Mouse (Mus musculus) cerebellum, adult 9-10 months (tissue): ENCODE measurements at regions not wholly inside any gene's neighbourhood (a gene's known extent, or its start where the extent isn't known, plus 50 kb on each side); places are given as distances from the start of the nearest gene placed in this dataset.
"Not testable (repeated sequence)": the region's sequence is repeated elsewhere in the genome, so short reads cannot be mapped to it uniquely, and the experiment has no call there.

Experiments used
- DNase-seq: peaks from one replicate; pipeline ENCODE4 v3.0.0; 2022

DNA sequence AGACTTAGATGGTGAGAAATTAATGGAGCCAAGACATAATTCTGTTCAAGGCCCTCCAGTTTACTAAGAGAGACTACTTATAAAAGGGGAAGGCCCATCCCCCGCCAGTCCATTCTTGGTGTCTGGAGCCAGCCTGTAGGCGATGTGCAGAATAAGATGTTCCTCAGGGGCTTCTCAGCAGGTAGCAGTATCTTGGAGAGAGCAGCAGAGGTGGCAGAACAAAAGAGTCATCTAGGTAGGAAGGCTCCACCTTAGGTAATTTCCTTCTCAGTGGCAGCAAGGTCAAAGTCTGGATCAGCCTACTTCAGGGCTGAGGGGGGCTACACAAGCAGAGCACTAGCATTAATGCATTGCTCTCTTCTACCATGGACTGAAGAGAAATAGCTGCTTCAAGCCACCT is 449.4 kb upstream of the Tbl1xr1 start:
- DNase-seq, result not testable (repeated sequence)

DNA sequence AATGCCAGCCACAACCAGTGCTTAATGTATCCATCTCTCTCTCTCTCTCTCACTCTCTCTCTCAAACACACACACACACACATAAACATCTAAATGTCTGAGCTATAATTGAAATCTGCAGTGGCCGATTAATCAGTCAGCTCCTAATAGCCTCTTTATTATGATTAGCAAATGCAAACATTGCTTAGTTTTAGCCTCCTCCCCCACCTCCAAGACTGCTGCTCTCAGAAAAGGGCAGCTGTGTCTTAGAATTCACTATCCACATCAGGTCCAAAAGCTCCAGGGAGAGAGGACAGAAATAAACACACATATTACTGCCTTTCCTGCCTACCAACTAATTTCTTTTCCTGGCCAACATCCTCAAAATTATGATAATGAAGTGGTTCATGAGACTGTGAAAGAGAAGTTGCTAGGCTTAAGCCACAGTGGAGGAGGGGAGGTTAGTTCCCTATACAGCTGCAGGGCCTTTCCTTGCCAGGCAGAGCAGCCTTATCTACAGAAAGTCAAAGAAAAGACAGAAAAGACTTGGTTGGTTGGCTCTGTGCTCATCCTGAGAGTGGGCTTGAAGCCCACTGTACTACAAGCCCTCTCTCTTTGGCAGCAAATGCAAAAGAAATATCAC is 442.7 kb upstream of the Tbl1xr1 start:
- no peak for DNase-seq

DNA sequence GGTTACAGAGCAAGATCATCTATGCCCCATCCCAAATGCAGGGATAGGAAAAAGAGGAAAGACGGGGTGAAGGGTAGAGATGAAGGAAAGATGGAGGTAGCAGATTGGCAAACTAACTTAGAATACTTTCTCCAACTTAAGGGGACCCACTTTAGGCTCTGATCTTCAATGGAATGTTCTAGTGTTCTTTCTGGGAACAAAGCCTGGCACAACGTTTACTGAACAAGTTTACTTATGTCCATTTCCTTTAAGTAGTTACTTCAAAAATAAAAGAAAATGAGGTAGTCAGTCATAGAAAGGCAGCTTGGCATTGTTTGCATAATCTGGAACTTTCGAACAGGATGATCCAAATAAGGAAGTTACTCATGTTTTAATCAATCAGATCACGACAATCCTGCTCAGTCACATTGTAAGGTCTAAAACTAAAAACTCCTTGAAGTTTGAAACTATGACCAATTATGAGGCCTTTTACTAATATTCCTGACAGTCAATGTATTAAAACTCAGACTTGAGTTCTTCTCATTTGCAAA is 441.7 kb upstream of the Tbl1xr1 start:
- no peak for DNase-seq

DNA sequence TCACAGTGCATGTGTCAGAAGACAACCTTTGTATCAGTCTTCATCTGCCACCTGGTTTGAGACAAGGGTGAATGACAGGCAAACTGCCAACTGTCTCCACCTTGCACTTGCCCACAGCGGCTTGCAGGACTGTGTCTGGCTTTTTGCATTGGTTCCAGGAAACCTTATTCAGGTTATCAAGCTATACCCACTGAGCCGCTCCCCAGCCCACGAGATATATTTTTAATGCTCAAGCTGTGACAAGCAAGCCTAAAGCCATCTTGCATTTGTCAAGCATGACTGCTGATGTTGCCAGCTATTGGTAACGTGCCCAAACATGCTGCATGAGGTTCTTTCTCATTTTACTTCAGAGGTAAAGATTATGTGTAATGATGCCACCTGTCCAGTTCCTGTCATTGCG is 437.6 kb upstream of the Tbl1xr1 start:
- DNase-seq, result peak; percentile 76

DNA sequence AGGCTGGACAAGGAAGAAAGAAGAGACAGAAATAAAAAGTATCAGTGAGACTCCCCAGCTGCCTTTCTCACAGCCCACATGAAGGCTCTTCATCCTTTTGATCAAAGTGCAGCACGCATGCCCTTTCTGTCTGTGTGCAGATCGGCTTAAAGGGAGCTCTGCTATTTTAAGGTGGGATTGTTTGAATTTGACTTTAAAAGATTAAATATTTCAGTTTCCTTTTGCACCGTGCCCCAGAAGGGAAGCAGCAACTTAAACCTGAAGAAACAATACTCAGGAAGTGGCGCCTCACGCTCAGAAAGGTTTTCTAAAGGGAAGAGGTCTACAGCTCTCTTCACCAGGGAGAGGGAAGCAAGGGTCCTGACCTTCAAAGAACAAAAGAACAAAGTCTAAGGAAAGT is 436.9 kb upstream of the Tbl1xr1 start:
- no peak for DNase-seq

DNA sequence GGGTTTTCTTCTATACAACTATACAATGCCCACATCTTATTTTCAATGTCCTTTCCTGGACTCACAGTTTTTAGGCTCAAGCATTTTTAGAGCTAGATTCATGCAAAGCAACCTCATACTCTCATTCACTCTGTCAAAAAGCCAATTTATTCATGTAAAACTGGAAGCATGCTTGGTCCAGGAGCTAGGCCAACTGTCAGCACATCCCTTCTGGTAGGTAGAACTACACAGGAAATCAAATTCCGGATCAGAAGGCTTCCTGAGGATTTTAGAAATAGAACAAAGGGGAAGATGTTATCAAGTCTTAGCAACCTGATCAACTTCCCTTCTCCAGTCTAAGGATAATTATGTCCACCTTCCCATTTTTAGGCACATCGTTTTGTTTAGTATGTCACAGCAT is 432.4 kb upstream of the Tbl1xr1 start:
- peak; percentile 93 for DNase-seq

DNA sequence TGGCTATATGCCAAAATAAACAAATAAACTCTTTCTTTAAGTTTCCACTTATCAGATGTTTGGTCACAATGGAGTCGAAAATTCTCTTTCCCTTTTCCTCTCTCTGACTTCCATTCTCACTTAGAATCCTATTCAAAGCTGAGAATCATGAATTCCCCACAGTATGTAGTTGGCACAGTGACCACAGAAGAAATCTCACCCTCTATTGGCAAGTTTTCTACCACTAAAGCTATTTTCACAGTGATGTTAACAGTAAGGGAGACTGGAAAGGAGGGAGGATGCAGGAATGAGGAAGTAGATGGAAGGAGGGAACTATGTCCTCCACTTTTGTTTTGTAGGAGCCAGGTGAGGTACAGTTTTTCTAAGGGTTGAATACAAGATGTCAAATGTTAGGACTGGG is 431.2 kb upstream of the Tbl1xr1 start:
- no peak for DNase-seq

DNA sequence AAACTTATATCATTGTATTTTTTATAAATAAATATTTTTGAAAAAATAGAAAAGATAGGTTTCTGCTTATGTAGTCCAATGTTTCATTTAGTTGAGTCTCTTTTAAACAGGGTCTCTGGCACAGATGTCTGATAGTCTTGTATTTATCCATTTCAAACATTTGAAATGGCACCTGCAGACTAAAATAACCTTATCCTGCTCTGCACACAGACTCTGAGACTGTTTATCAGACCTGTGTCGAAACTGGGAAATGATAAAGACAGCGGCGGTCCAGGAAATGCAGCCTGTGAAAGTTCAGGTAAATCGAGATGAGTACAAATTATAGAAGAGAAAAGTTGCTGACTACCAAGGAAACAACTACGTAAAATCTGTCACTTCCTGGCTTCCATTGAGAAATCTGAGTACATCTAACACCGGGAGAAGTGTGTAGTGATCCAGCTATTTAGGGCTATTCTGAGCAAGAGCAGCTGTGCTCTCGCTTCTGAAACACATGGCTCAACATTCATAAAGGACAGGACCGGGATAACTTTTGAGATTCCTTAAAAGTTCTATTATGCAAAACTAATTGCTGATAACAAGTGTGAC is 426.5 kb upstream of the Tbl1xr1 start:
- DNase-seq, result no peak

DNA sequence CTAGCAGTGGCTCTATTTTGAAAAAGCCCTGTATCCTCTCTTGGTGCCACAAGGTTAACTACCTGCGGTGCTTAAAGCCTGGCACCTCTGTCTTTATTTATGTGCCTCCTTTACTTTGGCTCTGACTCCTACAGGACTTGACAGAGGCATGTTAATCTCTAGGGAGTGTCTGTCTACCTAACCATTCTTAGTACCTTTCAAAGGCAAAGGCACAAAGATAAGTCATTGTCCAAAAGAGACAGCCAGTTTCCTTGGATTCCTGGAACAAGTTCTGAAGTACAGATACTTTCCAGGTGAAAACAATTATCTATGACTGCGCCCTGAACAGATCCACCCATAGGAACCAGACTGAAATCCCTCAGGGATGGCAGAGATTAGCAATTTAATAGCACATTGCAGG is 421.2 kb upstream of the Tbl1xr1 start:
- DNase-seq, result no peak

DNA sequence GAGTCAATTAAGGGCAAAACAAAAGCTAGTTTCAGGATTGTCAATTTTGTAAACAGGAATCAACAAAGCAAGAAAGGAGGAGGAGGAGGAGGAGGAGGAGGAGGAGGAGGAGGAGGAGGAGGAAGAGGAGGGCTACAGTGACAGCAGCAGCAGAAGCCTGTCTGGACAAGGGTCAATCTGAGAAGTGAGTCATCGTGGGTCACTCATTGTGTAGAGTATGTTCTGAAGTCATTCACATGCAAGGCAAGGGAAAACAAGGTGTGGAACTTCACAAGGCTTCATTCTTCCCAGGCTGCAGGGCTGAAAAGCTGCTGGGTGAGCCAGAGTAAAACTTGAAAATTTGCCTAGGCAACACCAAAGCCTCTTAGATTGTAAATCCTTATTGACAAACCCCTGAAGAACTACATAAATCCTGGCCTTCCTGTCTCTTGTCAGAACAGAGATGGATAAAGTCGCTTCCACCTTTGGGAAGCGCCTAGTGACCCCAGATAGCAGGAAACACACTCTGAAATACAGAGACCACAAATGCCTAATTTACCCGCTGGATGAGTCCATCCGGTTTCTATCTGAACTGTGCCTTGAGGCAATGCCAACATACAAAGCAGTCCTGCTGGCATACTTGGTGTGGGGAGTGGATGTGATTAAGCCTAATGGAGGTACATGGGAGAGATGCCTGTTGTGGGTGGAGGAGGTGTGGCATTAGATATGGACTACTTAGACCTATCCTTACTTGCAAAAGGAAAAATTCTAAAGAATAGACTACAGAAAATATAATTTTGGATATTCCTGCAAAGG is 408.9 kb upstream of the Tbl1xr1 start:
- no peak for DNase-seq

DNA sequence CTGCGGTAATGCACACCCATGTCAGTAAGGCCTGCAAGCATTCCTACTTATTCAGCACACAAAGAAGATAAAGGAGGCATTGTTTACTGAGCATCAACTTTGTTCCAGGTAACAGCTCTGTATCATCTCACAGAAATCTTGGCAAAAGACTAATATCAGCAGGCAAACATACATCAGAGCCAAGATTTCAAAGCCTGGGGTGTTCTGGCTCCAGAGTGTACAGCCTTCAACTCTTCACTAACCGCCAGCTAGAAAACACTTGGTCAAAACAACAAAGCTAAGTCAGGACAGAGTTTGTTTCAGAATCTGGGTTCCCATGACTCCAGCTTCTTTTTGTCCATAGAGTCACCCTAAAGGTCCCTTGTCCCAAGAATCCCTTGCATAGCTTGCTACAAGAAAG is 404.6 kb upstream of the Tbl1xr1 start:
- DNase-seq, result peak; percentile 46

DNA sequence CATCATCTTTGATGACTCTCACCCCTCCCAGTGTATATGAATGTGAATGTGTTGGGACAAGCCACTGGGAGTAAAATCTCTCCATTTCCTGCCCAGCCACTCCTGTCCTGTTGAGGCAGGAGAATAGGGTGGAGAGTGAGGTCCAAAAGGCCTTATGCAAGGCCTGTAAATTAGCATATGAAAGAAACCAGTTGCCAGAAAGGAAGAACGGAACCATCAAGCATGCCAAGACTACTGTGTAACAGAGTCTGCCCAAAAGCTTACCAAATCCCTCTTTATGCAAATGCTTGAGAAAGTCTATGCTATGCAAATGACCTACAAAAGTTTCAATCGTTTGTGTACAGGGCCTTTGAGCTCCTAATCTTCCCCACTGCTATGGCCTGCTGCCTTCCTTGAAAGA is 404.0 kb upstream of the Tbl1xr1 start:
- DNase-seq, result peak; percentile 12

DNA sequence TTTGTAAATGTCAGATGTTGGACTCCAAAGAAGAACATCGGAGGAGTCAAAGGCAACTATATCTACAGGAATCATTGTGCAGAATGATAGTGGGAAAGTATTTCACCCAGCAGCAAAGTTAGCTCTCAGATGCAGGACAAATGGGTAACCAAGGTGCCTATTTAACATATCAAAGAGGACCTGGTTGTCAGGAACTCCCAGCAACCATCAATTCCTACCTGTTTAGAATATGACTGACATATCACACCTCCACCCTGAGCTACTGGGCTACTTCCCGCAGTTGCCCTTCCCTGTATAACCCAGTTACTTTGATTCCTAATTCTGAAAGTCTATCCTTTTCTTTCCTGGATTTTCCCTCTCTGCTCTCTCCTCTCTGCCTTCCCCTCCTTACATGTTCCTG is 403.0 kb upstream of the Tbl1xr1 start:
- DNase-seq, result no peak

DNA sequence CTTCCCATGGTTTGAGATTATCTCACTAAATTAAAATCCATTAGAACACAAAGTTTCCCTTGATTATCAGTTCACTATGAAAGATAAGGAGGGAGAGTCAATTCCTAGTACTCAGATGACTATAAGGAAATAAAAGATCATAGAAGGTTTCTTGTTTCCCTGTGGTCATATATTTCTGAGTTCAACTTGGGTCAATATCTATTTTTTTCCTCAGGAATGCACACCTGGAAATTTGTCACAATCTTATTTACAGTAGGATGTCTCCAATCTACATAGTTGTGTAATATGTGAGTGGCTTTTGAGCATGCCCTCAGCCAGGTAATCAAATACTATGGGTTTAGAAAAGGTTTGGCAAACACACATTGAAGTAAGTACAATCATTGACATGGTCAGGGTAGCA is 398.2 kb upstream of the Tbl1xr1 start:
- no peak for DNase-seq

DNA sequence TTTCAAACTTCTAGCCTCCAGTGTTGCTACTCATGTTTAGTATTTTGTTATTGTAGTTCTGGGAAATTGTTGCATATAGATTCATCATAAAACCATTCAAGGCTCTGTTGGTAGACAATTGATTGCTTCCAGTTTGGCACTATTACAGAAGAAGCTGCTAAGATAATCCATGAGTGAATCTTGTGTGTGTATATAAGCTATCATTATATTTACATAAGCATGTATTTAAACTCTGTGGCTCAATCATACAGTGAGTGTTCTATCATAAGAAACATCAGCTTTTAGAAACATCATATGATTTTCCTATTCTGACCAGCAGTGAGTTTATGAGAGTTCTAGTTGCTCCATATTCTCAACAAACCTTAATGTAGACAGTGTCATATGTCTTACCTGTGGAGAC is 397.7 kb upstream of the Tbl1xr1 start:
- DNase-seq, result no peak

DNA sequence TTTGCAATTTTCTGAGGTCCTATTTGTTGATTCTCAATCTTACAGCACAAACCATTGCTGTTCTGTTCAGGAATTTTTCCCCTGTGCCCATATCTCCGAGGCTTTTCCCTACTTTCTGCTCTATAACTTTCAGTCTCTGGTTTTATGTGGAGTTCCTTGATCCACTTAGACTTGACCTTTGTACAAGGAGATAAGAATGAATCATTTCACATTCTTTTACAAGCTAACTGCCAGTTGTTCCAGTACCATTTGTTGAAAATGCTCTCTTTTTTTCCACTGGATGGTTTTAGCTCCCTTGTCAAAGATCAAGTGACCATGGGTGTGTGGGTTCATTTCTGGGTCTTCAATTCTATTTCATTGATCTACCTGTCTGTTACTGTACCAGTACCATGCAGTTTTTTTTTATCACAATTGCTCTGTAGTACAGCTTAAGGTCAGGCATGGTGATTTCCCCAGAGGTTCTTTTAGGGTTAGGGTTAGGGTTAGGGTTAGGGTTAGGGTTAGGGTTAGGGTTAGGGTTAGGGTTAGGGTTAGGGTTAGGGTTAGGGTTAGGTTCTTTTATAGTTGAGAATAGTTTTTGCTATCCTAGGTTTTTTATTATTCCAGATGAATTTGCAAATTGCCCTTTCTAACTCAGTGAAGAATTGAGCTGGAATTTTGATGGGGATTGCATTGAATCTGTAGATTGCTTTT is 378.3 kb upstream of the Tbl1xr1 start:
- DNase-seq, result not testable (repeated sequence)

DNA sequence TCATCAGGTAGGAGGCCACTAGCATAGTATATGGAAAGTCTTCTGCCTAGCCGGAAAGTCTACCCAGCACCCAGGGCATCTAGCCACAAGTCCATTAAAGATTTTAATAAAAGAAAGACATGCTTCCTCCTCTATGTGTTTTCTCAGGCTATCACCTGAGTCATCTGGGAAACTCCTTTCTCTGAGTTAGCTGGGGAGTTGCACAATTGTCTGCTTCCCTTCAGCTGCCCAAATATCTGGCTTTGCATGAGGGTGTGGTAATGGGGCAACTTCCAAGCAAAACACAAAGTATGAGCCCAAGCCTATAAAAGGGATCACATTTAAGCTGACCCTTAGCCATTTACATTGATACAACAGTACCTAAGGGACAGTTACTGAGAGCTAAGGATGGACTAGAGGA is 376.9 kb upstream of the Tbl1xr1 start:
- DNase-seq, result no peak

DNA sequence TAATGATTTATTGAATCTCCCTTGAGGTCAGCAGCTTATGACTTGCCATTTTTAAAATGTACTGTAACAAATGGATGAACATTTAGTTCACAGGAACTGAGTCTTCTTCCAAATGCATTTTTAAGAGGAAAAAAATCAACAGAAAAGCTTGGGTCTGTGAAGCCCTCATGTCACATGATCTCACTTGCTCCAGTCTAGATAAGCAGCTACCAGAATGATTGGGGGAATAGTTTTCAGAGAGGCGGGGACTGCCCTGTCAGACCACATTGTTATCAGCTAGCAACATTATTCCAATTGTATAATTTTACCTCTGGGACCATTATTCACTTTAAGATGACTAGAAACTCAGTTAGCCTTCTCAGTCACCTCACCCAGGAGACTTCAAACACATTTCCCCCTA is 376.1 kb upstream of the Tbl1xr1 start:
- no peak for DNase-seq

DNA sequence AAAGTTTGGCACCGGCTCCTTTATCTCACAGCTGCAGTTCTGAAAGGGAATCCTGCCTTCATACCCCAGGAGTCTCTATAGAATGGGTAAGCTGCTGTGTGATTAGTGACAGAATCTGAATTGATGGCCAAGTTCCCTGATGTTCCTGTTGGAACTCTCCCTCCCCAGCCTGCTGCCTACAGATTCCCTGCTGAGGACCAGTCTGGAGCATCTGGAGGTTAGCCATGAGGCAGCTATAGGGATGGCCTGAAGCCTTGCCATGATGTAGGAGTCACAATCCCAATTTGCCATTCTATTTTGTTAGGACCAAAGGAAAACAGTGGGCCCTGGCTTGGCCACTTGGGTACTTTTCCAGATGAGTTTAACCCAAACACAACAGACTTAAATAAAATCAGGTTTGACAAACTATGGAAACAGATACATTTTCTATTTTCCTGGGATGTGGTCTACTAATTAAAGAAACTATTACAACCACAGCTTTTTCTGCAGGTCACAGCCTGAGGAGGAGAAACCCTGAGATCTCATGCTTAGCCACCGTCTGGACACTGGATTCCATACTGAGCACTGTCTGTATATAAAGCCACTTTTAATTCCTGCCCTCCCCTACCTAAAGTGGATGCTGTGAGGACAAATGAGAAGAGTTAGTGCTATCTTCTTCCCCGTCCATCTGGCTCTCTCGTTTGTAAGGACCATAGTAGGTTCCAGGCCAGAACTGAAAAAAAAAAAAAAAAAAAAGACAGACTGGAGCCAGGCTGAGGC is 349.5 kb upstream of the Tbl1xr1 start:
- peak; percentile 93 for DNase-seq

DNA sequence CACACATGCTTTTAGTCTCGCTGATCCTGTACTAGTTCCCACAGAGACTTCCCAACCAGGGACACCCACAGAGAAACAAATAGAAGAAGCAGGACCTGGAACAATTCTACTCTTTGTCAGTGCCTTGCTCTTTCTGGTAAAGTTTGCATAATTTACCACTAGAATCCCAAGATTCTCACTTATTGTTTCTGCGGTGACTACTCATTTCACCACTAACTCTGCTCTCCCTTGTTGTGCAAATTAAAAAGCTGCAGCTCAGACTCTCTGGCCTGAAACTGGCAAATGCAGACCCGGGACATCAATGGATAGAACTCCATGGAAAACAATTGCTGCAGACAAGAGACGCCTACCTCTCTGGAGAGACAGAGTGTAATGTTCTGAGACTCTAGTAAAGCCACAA is 348.4 kb upstream of the Tbl1xr1 start:
- DNase-seq, result peak; percentile 24

DNA sequence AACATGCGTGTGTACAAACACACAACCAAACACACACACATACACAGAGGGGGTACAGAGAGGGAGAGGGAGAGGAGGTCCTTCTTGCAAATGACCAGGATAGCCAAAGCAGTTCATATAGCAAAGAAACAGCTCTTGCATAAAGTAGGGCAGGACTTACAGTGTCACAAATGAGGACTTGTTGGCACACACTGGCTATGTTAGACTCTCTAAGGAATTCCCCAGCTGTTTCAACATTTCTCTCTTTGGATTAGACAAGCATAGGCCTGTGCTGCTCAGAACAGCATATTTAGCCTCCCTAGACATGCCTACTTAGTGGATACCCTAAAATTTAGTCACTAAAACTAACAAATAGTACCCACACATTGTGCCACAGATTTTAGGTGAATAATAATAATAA is 347.1 kb upstream of the Tbl1xr1 start:
- peak; percentile 1 for DNase-seq

DNA sequence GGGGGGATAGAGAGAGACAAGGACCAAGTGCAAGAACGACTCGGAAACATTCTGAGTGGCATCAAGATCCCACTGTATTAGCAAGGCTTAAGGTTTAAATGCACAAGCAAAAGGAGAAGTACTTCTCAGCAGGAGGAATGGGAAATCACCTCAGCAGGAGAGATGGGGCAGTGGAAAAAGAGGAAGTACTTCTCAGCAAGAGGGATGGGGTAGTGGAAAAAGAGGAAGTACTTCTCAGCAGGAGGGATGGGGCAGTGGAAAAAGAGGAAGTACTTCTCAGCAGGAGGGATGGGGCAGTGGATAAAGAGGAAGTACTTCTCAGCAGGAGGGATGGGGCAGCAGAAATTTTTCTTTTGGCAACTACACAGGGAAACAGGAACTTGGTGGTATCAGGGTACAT is 340.8 kb upstream of the Tbl1xr1 start:
- DNase-seq, result not testable (repeated sequence)

DNA sequence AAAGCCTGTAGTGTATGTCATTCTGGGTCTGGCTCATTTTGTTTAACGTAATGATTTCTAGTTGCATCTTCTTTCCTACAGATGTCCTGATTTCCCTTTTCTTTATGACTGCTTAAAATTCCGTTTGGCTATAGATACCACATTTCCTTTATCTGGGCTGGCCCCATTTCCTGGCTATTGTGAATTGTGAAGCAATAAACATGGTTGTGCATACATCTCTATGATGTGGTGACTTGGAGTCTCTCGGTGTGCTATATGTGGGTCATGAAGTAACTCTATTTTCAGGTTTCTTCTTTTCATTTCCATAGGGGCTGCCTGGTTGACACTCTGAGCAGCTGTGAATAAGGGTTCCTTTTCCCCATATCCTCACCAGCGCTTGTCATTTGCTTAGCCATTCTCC is 336.7 kb upstream of the Tbl1xr1 start:
- no peak for DNase-seq
